In genomic region chr10:8232535-8232934, GRCm38 (mm10) we compare ENCODE assay signal across 15 mouse cellular contexts.
"Had no signal": no experiment of that assay in that cellular context is flagged by ENCODE, and none has a peak within 500 bp of the region (broad histone marks: within the 10 kb centered on the region; RNA-seq: fewer than 3 reads in every experiment).

No protein-coding gene starts in this region.

- H3K4me1 ChIP-seq: megakaryocyte, embryonic 14.5 days; neural tube, embryonic 13.5 days had no signal

- H3K27me3 ChIP-seq: kidney, embryonic 15.5 days; limb, embryonic 13.5 days; megakaryocyte, embryonic 14.5 days; neural tube, embryonic 13.5 days had no signal

- H3K9me3 ChIP-seq: kidney, embryonic 15.5 days; limb, embryonic 13.5 days; neural tube, embryonic 13.5 days had no signal

- H3K36me3 ChIP-seq: kidney, embryonic 15.5 days; limb, embryonic 13.5 days; neural tube, embryonic 13.5 days had no signal

- DNase-seq: kidney, postnatal 25 days; lung, adult 2 months; retina, postnatal 1 day; right cerebral cortex, postnatal 4 days; spleen, adult 18-20 months; thymus, postnatal 36 days had no signal

- ATAC-seq: intestine, embryonic 16.5 days; midbrain, embryonic 16.5 days had no signal

- H3K4me3 ChIP-seq: kidney, embryonic 15.5 days; limb, embryonic 13.5 days; megakaryocyte, embryonic 14.5 days; neural tube, embryonic 13.5 days had no signal

- H3K27ac ChIP-seq: kidney, embryonic 15.5 days; limb, embryonic 13.5 days; liver, embryonic 14.5 days; macrophage; neural tube, embryonic 13.5 days had no signal

- H3K4me2 ChIP-seq: kidney, embryonic 15.5 days; limb, embryonic 13.5 days; midbrain, embryonic 11.5 days; neural tube, embryonic 13.5 days had no signal

- H3K9ac ChIP-seq: kidney, embryonic 15.5 days; limb, embryonic 13.5 days; liver, embryonic 14.5 days; neural tube, embryonic 13.5 days had no signal
